Mouse (Mus musculus): Measurements from ENCODE around the gene Tas2r108.

Tas2r108 gene

DNA sequence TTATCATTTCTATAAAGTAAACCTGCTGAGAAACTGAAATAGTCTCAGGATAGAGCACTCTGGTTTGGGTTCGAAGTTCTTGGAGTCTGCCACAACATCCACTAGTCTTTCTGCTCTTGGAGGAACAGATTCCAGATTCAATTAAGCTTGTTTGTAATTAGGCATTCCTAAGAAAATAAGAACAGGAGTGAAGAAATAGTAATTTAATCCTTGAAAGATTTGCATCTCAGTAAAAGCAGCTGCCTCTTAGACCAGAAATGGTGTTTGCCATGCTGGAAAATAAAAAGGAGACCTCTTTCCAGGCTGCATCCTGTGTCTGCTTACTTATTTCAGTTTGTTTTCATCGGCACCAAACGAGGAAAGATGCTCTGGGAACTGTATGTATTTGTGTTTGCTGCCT is at the start of gene Tas2r108:
Tas2r108 (plus strand) TSS at position 301 of the 400 bp plus-strand sequence.
- DNase-seq = no peak

- DNase-seq = no peak
Measured at GRCm38 (mm10) chr6:40448626-40449025, 44.7 kb upstream of the Tas2r108 start.

GRCm38 (mm10) chr6:40454436-40455041 is 38.8 kb upstream of the Tas2r108 start:
- DNase-seq = no peak

- DNase-seq = no peak
Measured at GRCm38 (mm10) chr6:40465710-40466109, 27.6 kb upstream of the Tas2r108 start.

DNA sequence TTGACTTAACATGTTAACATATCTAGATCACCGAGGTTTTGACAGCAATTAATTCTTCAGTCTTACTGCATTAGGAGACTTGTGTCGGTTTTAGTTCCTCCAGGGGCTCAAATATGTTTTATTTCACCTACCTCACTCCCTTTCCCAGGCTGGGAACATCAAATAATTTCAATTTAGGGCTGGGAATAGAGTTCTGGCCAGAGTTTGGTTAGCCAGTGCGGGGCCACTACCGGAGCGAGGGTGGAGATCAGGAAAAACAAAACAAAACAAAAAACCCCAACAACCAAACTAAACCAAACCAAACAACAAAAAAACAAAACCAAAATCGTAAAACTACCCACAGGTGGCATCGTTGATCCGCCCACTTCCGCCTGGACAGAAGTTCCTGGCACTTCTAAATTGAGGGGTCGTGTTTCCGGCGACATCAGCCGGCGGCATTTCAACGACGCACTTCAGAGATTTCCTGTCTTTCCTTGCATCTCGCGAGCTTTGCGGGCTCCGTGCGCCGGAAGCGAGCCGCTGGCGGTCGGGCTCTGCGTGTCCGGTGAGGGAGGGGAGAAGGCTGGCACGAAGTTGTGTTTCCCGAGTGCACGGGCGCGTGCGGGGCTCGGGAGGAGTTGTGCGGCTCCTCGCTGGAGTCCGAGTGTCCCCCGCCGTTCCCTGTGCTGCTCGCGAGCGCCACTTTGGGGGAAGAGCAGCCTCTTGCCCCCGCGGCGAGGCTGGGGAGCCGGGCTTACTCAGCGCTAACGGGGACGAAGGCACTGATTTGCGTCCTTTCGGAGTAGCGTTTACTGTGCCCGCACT is 22.2 kb upstream of the Tas2r108 start, which contains the start of gene Ssbp1:
Ssbp1 (plus strand) TSS at position 437 of the 804 bp plus-strand sequence.
- peak; percentile 93 to 95 for DNase-seq

DNA sequence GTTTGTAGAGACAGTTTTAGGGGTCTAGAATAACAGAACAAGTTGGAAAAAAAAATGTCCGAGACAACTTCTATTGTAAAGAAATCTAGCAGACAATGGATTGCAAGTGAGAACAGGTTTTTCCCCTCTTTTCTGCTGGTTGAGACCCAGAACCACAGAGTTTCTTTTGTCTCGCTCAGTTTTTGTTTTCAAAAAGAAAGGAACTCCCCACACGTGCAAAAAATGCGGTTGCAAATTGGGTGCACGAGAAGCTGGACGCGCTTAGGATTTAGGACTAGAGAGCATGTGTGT is 21.7 kb upstream of the Tas2r108 start:
- no peak for DNase-seq

- no peak for DNase-seq
Measured at GRCm38 (mm10) chr6:40476132-40476531, 17.2 kb upstream of the Tas2r108 start.

DNA sequence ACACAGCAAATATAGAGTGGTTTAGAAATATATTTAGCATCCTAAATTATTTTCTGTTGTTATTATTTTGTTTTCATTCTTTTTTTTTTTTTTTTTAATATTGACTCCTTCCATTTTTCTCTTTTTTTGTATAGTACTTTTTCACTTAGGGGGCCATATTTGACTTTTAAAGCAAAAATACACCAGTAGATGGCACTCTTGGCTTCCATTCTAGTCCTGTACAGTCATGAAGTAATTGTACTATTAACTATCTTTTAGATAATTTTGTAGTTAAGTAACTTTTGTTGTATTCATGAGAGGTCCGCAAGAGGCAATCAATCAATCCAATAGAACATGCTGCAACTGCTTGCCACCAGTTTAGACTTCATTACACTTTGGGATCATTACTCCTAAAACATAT is 13.6 kb upstream of the Tas2r108 start:
- DNase-seq = no peak

GRCm38 (mm10) chr6:40482318-40482717 is 11.0 kb upstream of the Tas2r108 start:
- no peak for DNase-seq

DNA sequence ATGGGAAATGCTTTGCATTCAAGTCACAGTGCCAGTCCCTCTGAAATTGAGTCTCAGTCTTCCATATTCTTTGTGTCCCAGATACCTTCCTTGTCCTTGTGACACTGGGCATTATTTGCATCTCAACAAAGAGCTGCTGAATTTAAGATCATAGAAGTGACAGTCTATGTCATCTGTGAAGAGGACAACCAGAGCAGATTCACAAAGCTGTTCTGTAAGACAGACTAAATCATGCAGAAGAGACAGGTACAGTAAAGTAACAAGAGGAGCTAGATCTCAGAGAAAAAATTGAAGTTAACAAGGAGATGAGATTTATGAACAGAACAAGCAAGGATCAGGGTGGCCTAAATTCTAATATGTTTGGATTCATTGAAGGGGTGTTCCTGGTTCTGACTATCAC is 2.4 kb upstream of the Tas2r108 start, which contains the start of gene Tas2r137:
Tas2r137 (plus strand) TSS at position 301 of the 400 bp plus-strand sequence.
- no peak for DNase-seq

GRCm38 (mm10) chr6:40519408-40519807 is 26.1 kb downstream of the Tas2r108 start, which contains the start of gene Prss37:
Prss37 (minus strand) TSS chr6:40519508.
- no peak for DNase-seq

Data from lung, adult 18-20 months (tissue).